Mouse (Mus musculus) CH12F3 (cell line): Measurements from ENCODE around the gene Spata32.

ENCODE experiments used
- in situ Hi-C: fragments of 300-500 bp; cut with MboI; formaldehyde crosslinking; loops from 2 replicates; pipeline ENCODE4 v1.14.3; 2020; ENCODE audit warnings: low sequenced_read_pairs

The Spata32 gene

DNA sequence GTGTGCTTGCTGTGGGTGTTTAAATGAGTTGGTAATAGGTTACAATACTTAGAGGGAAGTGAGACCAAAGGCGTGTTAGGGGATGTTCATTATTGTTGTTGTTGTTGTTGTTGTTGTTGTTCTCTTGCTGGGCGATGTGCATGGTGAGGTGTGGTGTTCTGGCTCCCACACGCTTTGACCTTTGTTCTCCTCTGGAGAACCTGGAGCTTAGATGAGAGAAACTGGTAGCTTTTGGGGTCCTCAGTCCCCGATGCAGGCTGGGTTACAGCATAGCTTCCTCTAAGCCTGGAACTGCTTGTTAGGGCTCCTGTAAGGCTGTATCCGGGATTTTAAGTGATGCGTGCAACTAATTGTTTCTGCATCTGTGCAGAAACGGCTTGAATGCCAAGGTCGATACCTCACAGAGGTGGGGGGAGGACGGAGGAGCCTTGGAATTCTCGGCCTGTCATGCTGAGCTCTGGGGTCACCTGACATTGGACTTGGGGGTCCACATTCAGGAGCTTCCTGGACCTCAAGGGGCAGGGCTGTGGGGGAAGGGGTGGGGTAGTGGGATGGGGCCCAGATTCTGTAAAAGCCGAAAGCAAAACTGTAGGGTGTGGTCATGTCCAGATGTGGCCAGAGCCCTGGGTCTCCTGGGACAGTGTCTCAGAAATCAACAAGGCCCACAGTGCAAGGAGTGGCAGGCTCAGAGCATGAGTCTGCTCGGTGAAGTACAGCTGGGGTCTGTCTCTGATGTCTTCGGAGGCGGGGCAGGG lies 42.4 kb downstream of the Spata32 start:
- in situ Hi-C loops: no loop called here

DNA sequence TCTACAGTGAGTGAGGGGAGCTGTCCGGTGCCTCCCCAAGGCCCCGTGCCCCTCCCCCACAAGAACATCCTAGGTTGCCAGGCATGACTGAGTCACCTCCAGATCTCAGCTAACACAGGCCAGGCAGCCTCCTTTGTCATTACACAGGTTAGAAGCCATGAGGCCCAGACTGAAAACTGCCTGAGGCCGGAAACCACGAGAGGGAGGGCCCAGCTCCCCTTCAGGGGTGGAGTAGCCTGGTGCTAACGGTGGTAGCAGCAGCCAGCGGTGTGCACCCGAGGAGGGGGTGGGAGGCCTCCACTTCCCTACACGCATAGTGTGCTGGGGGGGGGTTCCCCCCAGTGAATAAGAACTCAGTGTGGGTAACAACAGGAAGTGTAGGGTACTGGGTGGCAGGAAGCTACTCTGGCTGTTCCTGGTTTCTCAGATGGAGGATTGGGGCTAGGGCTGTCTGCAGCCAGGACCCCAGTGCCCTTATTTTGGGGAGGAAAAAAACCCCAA lies 43.3 kb downstream of the Spata32 start:
- in situ Hi-C loops: no loop called here

DNA sequence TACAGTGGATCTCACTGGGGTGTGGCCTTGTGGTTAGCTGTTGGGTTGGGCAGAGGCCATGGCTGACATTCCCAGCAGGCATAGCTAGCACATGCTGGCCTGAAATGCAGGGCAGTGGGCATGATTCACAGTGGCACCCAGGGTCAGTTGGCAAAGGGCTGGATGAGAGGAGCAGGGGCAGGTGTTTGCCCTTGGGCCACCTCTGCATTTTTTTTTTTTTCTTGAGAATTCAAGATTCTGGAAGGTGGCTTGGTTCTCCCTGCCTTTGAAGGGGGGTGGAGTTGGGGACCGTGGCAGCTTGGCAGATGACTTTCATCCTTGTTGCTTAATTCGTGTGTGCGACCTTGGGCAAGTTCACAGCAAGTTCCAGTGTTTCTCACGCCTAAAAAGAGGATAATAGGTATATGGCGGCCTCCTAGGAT lies 43.8 kb downstream of the Spata32 start:
- in situ Hi-C loops: no loop called here

DNA sequence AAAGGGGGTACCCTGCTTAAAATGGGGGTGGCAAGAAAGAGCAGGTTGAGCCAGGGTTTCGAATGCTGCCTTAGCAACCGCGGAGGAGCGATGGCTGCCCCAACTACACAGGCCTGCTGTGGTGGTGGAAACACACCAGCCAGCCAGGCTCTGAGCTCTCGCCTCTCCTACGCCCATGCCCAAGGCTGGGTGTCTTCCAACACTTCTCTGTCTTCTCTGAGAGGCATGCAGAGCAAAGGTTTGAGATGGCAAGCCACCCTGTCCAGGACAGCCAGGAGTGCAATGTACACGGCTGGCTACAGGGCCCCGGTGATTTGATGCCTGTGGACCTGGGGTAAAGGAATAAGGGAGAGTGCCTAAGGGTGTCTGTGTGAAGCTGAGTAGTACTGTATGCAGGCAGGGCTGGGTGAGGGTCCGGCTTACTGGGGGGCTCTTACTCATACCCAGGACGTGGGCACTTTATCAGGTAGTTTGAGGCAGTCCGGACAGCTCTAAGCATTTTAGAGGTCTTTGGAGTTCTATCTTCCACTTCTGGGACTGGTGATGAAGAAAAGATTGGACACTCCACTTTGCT lies 44.4 kb downstream of the Spata32 start:
- in situ Hi-C loops: no loop called here

DNA sequence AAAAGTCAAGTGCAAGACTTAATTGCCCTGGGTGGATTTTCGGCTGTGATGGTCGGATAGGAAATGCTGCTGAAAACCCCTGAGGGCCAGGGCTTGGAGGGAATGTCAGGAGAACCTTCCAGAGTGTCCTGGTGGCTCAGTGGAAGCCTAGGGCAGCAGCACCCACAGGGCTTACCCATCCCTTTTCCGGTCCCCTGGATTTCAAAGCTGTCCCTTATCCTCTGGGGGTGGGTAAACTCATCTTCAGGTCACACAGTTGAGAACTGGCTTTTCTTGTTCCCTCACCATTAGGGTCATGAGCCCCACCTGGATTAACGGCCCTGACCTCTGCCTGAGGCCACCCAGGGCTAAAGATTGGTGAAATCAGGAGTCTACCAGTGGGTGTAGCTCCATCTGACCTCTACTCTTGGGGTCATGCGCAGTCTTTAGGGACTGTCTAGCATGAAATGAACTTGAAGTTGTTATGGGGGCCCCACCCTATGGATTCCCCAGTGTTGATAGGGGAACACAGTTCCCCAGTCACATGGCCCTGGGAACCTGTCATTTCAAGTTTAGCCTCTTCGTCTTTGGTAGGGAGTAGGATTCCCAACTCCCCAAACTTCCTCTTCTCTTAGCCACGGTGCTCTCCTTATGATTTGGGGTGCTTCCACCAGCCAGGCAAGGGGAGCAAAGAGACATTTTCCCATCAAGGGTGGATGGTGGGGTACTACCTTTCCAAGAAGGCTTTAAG lies 45.0 kb downstream of the Spata32 start:
- in situ Hi-C loops: no loop called here

DNA sequence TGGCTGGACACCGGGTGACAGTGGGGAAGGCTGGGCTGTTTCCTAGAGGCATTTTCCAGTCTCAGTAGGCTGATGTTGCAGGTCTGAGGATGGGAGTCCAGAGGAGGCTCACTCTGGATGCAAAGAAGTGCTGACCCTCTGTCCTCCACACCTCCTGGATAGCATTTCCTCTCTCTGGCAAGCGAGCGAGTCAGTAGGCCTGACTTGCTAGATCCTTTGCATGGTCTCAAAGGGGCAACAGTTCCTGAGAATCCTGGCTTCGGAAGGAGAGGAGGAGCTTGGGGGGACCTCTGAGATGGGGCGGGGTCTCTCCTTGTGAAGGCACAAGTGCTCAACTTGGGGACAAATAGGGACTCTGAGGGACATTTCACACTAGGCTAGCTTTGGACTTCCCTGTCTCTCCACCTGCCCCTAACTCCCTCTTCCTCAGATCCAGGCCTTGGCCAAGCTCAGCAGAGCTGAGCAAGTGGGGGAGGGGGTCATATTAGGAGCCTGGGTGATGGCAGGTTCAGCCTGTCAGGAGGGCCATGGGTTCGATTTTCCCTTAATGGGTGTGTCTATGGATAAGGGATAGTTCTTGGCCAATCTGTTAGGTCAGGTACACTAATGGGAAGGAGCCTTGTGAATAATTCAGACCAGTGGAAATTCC lies 45.7 kb downstream of the Spata32 start:
- in situ Hi-C loops: no loop called here

DNA sequence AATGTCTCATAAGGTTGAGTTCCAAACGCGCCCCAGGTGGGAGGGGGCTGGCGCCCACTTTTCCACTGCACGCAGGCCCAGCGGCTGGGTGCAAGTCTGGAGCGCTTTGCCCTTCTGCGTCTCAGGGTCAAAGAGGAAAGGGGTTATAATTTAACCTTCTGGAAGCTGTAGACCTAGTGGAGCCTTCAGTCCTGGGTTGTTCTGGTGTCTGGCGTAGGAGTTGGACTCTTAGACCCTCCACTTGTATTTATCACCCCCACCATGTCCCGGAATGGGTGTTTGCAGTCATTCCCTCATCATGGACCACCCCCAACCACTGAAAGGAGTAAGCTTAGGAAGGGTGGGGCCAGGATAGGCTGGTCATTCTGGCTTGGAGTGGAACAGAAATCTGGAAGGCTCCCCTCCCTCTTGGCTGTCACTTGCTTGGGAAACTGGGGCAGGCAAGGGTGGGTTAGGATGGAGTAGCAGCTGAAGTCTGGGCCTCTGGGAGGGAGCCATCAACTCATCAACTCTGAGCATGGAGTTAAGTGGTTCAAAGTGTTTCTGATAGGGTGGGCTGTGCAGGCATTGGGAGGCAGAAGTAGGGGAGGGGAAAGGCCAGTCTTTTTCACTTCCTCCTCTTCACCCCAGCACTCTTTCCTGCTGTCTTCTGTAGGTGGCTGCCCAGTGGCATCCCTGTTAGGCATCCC lies 46.4 kb downstream of the Spata32 start:
- in situ Hi-C loops: no loop called here

DNA sequence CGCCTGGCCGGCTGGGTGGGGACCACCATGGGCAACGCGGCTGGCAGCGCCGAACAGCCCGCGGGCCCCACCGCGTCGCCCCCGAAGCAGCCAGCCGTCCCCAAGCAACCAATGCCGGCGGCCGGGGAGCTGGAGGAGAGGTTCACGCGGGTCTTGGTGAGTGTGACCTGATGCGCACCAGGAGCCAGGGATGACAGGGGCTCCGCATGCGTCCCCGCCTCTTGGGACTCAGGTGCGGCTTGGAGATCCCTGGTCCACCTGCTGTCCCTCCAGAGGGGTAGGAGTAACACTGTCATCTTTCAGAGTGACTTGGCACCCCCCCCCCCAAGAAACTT lies 47.0 kb downstream of the Spata32 start:
- in situ Hi-C loops: no loop called here

DNA sequence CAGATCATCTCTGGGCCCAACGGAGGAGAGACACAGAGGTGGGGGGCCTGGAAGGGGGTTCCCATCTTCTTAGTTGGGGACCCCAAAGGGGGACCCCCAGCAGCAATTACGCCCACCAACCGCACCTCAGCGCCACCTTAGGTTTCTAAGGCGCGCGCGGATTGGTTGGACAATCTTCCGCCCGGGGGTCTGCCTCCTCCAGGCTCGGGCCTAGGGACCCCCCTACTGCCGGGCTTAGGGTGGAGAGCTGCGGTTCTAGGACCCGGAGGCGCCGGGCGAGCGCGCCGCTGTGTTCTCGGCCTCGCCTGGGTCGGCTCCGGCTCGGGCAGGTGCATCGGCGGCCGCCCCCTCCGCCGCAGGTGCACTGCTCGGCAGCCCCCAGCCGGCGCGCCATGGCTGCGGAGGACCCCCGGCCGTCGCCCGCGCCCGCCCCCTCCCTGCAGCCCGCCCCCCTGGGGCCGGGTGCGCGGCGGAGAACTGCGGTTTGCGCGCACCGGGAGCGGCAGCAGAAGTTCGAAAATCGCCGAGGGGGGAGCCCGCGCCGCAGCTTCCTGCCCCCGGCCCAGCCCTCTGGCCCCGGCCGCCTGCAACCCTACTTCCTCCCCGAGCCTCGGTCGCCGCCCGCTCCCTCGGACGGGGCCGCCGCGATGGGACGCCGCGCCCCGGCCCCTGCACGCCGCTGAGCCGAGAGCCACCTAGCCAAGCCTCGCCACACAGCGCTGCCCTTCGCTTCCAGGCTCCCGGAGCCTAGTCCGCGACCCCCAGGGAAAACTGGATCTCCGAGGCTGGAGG lies 47.5 kb downstream of the Spata32 start, which contains the start of gene Fmnl1:
Gene Fmnl1, plus strand, starts transcription at position 614 of the 792 bp plus-strand sequence.
- in situ Hi-C loops: no loop called here

DNA sequence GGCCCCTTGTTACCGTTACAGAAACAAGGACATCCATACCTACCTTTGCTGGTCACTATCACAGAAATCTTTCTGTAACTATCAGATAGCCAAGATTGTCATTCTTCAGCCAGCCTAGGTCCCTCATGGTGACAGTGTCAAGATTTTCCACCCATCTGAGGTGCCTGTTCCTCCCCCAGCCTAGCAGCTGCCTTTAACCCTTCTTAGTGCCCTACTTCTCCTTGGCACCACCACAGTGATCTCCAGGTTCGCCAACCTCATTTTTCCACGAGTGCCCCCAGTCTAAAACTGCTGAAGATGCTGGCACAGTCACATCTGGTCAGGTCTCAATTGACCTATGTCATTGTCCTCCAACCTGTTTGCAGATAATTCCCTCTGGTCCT lies 48.1 kb downstream of the Spata32 start:
- in situ Hi-C loops: no loop called here

DNA sequence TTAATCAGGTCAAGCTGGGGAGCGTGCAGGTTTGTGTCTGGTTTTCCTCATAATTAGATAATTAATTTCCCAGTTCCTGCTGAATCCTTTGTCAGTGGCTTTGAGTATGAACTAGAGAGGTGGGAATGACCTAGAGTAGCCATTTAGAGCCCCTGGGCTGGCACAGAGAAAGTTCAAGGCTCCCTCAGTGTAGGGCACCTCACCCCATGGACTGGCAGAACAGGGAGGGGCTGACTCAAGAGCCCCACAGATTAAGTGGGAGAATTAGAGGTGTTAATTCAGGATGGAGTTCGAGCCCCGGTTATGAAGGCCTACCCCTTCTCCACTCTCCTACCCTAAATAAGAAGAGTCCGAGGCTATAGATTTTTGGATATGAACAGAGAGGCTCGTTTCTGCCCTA lies 48.6 kb downstream of the Spata32 start:
- in situ Hi-C loops: loop anchor here (10.0 kb wide), 1 partner anchor 165 kb away; no protein-coding TSS in a partner anchor

DNA sequence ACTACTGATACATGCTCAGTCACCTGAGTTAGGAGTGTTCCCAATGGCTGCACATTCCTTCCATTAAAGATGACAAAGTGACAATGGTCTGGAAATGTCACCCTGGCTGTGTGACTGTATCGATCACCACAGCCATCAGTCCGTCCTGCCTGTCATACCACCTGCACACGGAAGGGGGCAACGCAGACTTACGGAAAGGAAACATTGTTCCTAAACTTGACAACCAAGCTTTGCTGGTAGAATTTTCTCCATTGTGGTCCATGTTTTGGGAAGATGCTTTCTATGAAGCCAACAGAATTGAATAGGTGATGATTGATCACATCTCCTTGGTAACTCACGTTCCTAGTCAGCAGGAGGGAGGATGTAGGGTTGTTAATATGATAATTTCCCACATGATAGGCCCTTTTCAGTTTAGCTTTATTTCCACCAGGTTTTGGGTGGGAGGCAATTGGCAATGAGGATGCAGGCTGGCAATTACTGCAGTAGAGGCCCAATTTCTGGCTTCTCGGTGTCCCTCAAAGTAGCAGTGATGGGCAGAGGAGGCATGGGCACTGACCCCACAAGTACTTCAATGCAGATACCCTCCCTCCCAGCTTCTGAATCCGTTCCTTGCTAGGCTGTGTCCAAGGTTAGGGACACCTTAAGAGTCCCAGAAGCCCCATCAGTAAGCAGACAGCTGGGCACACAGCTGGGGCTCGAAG lies 49.4 kb downstream of the Spata32 start:
- in situ Hi-C loops: loop anchor here (10.0 kb wide), 1 partner anchor 166 kb away; no protein-coding TSS in a partner anchor

DNA sequence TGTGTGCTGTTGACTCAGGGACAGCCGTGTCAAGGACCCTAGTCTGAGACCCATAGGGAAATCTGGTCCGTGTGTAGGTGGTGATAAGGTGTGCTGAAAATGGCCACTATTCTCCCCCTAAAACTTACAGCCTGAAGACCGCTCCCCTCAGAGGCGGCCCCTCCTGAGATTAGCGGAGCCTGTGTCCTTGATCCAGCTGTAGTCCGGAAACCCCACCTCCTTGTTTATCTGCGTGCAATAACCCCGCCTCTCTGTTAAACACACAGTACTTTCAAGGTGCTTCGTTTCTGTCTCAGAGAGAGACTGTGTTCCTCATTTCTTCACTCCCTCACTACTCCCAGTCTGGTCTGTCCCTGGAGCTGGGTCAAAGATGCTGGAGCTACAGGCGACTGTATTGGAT lies 53.8 kb downstream of the Spata32 start:
- in situ Hi-C loops: loop anchor here (10.0 kb wide), 1 partner anchor 170 kb away; no protein-coding TSS in a partner anchor

DNA sequence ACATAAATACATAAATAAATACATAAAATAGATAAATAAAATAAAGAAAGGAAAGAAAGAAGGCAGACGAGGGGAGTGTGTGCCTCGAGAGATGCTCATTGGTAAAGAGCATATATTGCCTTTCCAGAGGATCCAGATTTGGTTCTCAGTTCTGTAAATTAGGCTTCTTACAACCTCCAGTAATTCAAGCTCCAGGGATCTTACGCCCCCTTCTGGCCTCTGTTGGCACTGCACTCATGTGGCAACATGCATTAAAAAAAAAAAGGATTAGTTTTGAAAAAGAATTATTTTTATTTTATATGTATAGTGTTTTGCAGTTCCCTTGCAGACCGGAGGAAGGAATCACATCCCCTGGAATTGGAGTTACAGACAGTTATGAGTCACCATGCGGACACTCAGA lies 56.1 kb downstream of the Spata32 start:
- in situ Hi-C loops: loop anchor here (10.0 kb wide), 1 partner anchor 173 kb away; no protein-coding TSS in a partner anchor

DNA sequence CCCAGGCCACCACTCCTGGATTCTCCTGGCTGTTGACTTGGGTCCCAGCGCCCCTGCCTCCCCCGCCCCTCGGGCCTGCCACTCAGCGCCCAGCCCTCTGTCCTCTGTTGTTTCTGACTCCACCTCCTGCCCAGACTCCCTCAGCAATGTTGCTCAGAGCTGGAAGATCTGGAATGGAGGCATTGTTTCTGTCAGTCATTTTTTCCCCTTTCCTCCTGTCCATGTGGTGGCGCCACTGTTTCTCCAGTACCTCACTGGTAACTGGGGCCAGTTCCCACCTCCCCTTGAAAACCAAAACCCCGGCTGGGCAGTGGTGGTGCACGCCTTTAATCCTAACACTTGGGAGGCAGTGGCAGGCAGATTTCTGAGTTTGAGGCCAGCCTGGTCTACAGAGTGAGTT lies 56.8 kb downstream of the Spata32 start:
- in situ Hi-C loops: loop anchor here (10.0 kb wide), 1 partner anchor 173 kb away; no protein-coding TSS in a partner anchor

DNA sequence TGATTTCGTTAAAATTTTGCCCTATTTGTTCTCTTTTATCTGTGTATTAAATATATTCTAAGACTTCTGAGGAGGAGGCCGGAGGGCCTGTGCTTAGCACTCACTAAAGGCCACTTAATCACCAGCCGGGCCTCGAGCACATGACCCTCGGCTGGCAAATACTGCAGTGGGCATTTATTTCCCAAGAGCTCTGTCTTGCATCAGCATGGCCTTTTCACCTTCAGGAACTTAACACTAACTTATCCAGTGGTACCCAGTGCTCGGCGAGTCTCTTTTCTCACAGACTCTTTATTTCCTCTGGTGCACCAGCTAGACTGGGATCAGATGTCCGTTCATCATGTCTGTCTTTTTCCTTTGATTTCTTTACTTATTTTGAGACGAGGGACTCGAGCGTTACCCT lies 57.5 kb downstream of the Spata32 start:
- in situ Hi-C loops: loop anchor here (10.0 kb wide), 1 partner anchor 174 kb away; no protein-coding TSS in a partner anchor

DNA sequence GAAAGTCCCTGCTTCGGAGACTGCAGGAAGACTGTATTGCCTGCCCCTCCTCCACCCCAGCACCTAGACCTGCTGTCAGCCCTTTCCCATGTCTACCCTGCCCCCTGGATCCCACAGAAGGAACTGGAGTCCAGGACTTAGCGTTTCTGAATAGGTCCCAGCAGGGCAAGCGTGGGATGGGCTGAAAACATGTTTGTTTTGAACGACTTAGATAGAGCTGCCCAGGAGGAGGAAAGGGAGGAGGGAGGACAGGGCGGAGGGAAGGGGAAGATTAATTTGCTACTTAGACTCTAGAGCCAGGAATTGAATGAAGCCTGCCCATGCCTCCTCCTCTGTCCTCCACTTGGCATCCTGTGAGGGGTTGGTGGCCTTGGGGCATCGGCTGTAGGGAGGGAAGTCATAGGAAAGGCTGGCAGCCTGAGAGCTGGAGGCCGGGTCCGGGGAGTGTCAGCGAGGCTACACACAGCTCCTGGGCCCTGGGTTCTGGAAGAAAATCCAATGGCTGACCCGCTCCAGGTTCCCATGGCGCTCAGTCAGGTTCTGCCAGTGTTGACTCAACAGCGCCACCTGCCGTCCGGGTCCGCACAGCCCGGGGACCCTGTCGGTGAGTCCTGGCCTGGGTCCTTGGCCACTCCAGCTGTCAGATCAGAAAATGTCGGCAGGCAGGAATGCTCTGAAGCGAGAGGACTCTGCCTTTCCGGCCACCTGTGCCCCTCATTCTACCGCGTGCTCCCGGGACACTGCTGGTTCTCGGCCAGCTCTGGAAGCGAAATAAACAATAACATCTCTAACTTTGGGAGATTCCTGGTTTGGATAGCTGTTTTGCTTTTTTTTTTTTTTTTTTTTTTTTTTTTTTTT lies 59.4 kb downstream of the Spata32 start:
- in situ Hi-C loops: no loop called here
